Mouse (Mus musculus) midbrain, embryonic 13.5 days (tissue): ENCODE measurements at regions not wholly inside any gene's neighbourhood (a gene's known extent, or its start where the extent isn't known, plus 50 kb on each side); places are given as distances from the start of the nearest gene placed in this dataset.
A peak's percentile ranks its signal among the peaks of the same experiment; 100 is the strongest.

ENCODE experiments used
- ATAC-seq: fragments of 200-750 bp; cut with Nextera tagmentation; 2 replicates; pipeline ENCODE4 v1.8.0; 2017; ENCODE audit warnings: mild to moderate bottlenecking, moderate TSS enrichment, moderate library complexity
- H3K27ac ChIP-seq: fragments of 300-500 bp; sonication (generic); 2 replicates; pipeline ENCODE4 v1.5.1; 2015; ENCODE audit warnings: inconsistent platforms, mild to moderate bottlenecking, moderate library complexity
- H3K27me3 ChIP-seq: fragments of 300-500 bp; sonication (generic); 2 replicates; pipeline ENCODE4 v1.6.1; 2015; ENCODE audit warnings: mild to moderate bottlenecking, inconsistent platforms
- H3K36me3 ChIP-seq: fragments of 300-500 bp; sonication (generic); 2 replicates; pipeline ENCODE4 v1.6.1; 2015; ENCODE audit warnings: mild to moderate bottlenecking, inconsistent platforms
- H3K4me1 ChIP-seq: fragments of 300-500 bp; sonication (generic); replicated peaks from 2 replicates; pipeline ENCODE4 v1.6.1; 2015; ENCODE audit warnings: inconsistent platforms
- H3K4me2 ChIP-seq: fragments of 300-500 bp; sonication (generic); replicated peaks from 2 replicates; pipeline ENCODE4 v1.6.1; 2015; ENCODE audit warnings: moderate library complexity, mild to moderate bottlenecking, inconsistent platforms
- H3K4me3 ChIP-seq: fragments of 300-500 bp; sonication (generic); replicated peaks from 2 replicates; pipeline ENCODE4 v1.5.1; 2015; ENCODE audit warnings: mild to moderate bottlenecking, inconsistent platforms
- H3K9ac ChIP-seq: fragments of 300-500 bp; sonication (generic); replicated peaks from 2 replicates; pipeline ENCODE4 v1.6.1; 2015; ENCODE audit warnings: mild to moderate bottlenecking, inconsistent platforms
- H3K9me3 ChIP-seq: fragments of 300-500 bp; sonication (generic); 2 replicates; pipeline ENCODE4 v1.6.1; 2016; ENCODE audit warnings: mild to moderate bottlenecking, inconsistent platforms
- WGBS: fragments of 180-500 bp; shearing (Covaris S2); methylation state at CpG from one replicate; pipeline ENCODE4 v1.1.7; 2015; 5-methylcytosine and 5-hydroxymethylcytosine counted together

DNA sequence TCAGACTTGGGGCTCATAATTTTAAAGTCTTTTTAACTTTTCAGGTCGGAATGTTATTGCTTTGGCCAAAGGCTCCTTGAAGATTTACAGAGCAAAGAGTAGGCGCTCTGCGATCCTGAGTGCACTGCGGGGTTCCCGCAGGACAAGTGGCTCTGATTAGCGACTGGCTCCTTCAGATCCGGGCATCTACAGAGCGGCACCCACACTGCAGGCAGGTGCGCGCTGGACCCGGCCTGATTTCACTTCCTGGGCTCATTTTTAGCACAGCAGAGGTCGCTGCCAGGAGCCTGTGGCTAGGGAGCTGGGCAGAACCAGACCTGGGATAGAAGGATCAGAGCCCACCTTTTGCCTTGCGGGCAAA, 156.6 kb downstream of the Matn1 start:
- Histone ChIP-seq H3K27me3 (peaks cover 18% of the 10 kb centered on the region; the same call in 1 of the 2 replicates), H3K9me3 (no peaks in the 10 kb centered on the region), H3K4me2 (peak overlapping the region; percentile 41), H3K4me1 (peaks cover 19% of the 10 kb centered on the region), H3K36me3 (no peaks in the 10 kb centered on the region), H3K9ac (peak overlapping the region; percentile 48), H3K4me3 (peak overlapping the region; percentile 14; the same call in 1 of the 2 replicates), H3K27ac (no peak overlapping the region)
- peak; percentile 55; the same call in 1 of the 2 replicates for ATAC-seq
- 10% methylated on average over 13 of the region's 13 CpGs for WGBS

DNA sequence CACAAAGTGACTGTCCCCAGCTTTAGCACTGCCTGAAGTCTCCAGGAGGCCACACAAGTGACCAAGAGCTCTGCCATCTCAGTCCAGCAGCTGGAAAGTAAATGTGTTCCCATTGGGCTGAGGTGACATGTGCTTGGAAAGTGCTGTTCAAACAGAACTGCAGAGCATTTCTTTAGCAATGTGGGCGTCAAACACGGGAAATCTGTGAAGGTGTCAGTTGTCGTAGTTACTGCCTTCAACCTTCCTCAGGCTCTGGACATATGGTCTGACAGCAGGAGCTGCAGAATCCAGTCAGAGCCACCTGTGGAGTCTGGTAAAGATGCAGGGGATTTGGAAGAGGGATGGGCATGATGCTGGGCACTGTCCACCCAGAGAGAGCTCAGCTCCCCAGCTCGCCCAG, 158.0 kb downstream of the Matn1 start:
- H3K27ac ChIP-seq: no peak overlapping the region
- ATAC-seq: no peak
- H3K9me3 ChIP-seq: no peaks in the 10 kb centered on the region
- WGBS: 79% methylated on average over 4 of the region's 4 CpGs
- peaks cover 18% of the 10 kb centered on the region; the same call in 1 of the 2 replicates for H3K27me3 ChIP-seq
- no peak overlapping the region for H3K4me3 ChIP-seq
- no peak overlapping the region for H3K9ac ChIP-seq
- H3K4me2 ChIP-seq: no peak overlapping the region
- H3K36me3 ChIP-seq: no peaks in the 10 kb centered on the region
- H3K4me1 ChIP-seq: peaks cover 13% of the 10 kb centered on the region

DNA sequence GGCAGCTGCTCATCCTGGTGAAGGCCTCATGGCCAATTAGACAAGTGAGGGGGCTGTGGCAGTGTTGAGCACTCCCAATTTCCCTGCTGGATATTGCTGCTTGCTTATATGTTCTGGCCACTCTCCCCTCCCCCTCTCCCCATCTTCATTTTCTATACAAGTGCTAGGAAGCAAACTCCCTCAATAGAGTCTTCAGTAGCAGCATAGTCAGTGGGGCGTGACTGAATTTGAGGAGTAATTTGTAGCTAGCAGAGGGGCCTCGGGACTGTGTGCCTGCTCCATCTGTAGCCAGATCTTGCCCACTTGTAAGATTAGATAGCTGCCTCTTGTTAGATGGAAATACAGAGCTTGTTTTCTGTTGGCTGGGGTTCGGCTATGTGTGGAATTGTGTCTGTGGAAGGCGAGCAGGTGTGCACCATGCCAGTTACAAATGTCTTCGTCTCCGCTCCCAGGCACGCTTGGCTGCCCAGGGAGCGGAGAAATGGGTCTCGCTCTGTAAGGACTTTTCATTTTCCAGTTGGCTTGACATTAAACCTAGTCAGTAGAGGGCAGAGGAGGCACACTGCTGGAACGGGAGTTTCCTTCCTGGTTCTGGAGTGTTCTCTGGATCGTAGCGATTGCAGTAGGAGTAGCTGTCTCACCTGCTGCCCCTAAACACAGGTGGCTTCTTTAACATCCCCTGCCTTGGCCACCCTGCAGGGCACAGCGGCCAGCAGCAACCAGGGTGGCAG, 163.1 kb downstream of the Matn1 start:
- peak; percentile 34; the same call in 1 of the 2 replicates for ATAC-seq
- H3K27me3 ChIP-seq: 0 out of 2 replicates have a peak, but pooled peaks cover 7% of the 10 kb centered on the region
- H3K4me2 ChIP-seq: no peak overlapping the region
- no peak overlapping the region for H3K4me3 ChIP-seq
- H3K36me3 ChIP-seq: no peaks in the 10 kb centered on the region
- no peak overlapping the region for H3K9ac ChIP-seq
- H3K27ac ChIP-seq: peak overlapping the region; percentile 11; the same call in 1 of the 2 replicates
- WGBS: 46% methylated on average over 13 of the region's 13 CpGs
- peaks cover 15% of the 10 kb centered on the region for H3K4me1 ChIP-seq
- H3K9me3 ChIP-seq: no peaks in the 10 kb centered on the region

DNA sequence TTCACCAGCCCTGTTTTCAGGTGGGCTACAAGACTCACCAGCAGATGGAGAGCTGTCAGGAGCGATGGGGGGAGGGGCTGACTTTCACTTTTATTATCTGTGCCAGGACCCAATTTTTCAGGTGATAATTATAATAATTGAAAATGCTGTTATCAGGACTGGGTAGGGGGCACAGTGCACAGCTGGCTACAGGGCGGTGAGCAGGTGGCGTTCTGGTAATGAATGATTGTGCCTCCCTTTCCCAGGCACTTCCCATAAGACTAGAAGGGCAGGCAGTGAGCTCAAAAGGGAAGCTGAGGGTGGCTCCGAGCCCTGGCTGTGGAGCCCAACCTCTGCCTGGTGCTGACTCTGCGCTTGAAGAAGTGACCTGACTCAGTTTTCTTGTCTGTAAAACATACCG, 168.4 kb downstream of the Matn1 start:
- ATAC-seq: no peak
- Histone ChIP-seq H3K27ac (no peak overlapping the region), H3K4me3 (no peak overlapping the region), H3K9me3 (no peaks in the 10 kb centered on the region), H3K9ac (no peak overlapping the region), H3K36me3 (no peaks in the 10 kb centered on the region), H3K4me1 (peaks cover 19% of the 10 kb centered on the region), H3K4me2 (no peak overlapping the region), H3K27me3 (no peaks in the 10 kb centered on the region)
- 66% methylated on average over 6 of the region's 6 CpGs for WGBS

DNA sequence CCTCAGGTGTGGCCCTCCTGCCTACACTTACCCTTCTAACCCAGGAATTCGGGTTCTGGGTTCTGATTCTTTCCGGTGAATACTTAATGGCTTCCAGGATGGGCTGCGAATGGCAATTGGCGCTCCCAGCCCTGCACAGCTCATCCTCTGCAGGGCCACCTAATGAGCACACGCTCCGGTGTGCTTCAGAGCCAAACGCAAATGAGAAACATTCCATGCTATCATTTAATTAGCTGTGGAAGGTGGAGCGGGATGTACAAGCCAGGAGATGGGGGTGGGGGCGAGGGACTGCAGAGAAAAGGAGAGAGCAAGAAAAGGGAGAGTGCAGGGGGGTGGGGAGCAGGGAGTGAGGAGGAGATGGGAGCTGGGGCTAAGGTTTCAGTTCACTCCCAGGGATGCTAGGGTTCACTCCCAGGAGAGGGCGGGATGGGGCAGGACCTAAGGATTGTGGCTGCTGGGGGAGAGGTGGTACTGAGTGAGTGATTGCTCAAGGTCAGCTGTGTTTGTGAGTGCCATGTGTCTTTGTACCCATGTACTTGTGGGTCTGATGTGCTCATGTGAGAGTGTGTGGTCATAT, 169.6 kb downstream of the Matn1 start:
- Histone ChIP-seq H3K9ac (no peak overlapping the region), H3K36me3 (no peaks in the 10 kb centered on the region), H3K27me3 (no peaks in the 10 kb centered on the region), H3K4me2 (no peak overlapping the region), H3K4me3 (no peak overlapping the region), H3K9me3 (no peaks in the 10 kb centered on the region), H3K27ac (no peak overlapping the region), H3K4me1 (peaks cover 17% of the 10 kb centered on the region)
- 38% methylated on average over 10 of the region's 10 CpGs for WGBS
- ATAC-seq: 0 out of 2 replicates have a peak, but pooled peaks have one; percentile 55

DNA sequence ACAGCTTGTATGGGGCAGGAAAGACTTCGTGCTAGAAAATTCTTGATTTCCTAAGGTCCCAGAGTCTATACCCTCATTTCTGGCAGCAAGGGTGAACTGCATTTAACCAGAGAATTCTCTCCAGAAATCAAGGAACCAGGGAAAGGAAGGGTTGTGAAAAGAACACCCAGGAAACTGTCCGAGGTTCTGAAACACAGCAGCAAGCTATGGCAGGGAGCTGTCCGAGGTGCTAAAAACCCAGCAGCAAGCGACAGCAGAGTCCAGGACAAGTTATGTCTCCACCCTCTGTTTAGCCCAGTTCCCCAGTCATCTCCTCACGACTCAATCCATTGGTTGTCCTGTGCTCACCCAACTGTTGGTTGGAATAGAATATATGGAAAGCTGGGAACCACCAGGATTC, 171.1 kb downstream of the Matn1 start:
- Histone ChIP-seq H3K36me3 (no peaks in the 10 kb centered on the region), H3K27ac (no peak overlapping the region), H3K4me2 (no peak overlapping the region), H3K4me3 (no peak overlapping the region), H3K27me3 (no peaks in the 10 kb centered on the region), H3K4me1 (peaks cover 13% of the 10 kb centered on the region), H3K9me3 (no peaks in the 10 kb centered on the region), H3K9ac (no peak overlapping the region)
- ATAC-seq: no peak
- 14% methylated on average over 5 of the region's 5 CpGs for WGBS

DNA sequence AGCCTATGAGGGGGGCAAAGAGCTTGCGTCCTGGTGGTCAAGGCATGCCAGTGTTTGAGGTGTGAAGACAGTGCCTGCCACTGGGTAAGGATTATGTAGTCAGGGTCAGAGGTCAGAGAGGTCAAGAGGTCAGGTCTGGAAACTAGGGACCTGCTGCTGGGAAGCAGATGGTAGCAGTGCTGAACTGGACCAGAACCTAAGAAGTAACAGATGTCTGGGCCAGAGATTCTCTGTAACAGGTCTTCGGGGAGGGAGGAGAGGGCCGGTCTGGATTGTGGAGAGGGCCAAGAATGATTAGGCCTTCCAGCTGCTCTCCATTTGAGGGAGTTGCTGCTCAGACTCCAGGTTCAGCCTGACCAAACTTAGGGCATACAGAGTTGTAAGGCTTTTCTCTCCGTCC, 174.4 kb downstream of the Matn1 start:
- Histone ChIP-seq H3K9me3 (no peaks in the 10 kb centered on the region), H3K27ac (no peak overlapping the region), H3K4me1 (peaks cover 3% of the 10 kb centered on the region; the same call in 1 of the 2 replicates), H3K4me3 (no peak overlapping the region), H3K27me3 (no peaks in the 10 kb centered on the region), H3K36me3 (no peaks in the 10 kb centered on the region), H3K9ac (no peak overlapping the region), H3K4me2 (no peak overlapping the region)
- ATAC-seq: no peak
- WGBS: 73% methylated on average over 4 of the region's 4 CpGs

DNA sequence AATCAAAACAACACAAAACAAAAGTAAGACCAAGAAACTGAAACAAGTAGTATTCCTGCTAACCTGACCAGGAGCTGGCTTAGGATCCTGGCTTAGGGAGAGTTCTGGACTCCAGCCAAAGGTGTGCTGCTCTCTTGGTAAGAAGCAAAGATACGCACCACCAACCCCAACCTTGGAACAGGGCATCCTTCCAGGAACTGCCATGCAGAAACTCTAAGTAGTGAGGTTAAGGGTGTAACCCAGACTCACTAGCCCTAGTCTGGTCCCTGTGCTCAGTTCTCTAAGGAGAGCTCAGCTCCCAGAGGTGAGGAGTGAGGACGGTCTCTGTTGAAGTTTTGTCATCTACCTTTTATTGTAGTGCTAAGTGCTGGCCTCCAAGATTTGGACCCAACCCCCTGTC, 175.4 kb downstream of the Matn1 start:
- H3K9ac ChIP-seq: no peak overlapping the region

DNA sequence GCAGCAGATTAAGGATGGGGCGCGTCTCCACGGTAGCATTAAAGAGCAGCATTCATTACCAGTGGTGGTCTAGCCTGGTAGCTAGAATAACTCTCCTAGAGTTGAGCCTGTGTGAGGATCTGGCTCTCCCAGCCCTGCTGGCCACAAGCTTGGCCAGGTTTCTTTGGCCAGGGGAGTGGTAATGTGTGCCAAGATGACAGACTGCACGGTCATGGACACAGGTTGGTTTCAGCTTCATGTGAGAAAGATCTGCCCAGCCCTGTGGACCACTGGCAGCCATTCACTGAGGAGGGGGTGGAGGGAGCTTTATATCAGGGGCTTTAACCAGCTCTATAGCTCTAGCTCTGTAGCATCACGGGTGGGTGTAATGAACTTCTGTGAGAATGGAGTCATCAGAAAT, 176.5 kb downstream of the Matn1 start:
- Histone ChIP-seq H3K9ac (no peak overlapping the region), H3K36me3 (no peaks in the 10 kb centered on the region), H3K4me3 (no peak overlapping the region), H3K4me1 (peaks cover 5% of the 10 kb centered on the region), H3K27ac (no peak overlapping the region), H3K27me3 (no peaks in the 10 kb centered on the region), H3K9me3 (no peaks in the 10 kb centered on the region), H3K4me2 (no peak overlapping the region)
- no peak for ATAC-seq
- WGBS: 88% methylated on average over 5 of the region's 5 CpGs

More for the DNA sequence above, 175.4 kb downstream of the Matn1 start:
- Histone ChIP-seq H3K4me3 (no peak overlapping the region), H3K27ac (no peak overlapping the region), H3K4me1 (no peaks in the 10 kb centered on the region), H3K4me2 (no peak overlapping the region), H3K36me3 (no peaks in the 10 kb centered on the region), H3K27me3 (no peaks in the 10 kb centered on the region), H3K9me3 (no peaks in the 10 kb centered on the region)
- WGBS: 92% methylated on average over 2 of the region's 2 CpGs
- no peak for ATAC-seq

DNA sequence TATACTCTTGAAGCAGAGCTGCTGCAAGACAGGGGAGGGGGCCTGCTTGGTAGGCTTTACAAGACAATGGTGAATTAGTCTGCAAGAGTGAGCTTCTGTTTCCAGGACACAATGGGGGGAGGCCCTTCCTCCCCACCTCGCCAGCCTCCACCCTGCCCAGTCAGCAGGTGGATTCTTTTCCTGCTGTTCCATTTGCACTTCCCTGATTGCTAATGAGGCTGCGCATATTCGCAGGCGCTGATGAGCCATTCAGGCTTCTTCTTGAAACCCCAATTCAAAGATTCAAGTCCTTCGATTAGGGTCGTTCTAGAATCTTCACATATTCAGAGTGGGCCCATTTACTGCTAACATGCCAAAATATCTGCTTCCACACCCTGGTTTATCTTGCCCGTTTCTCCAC, 181.8 kb downstream of the Matn1 start:
- Histone ChIP-seq H3K4me2 (no peak overlapping the region), H3K4me3 (no peak overlapping the region), H3K27ac (no peak overlapping the region), H3K9ac (no peak overlapping the region), H3K9me3 (no peaks in the 10 kb centered on the region), H3K27me3 (no peaks in the 10 kb centered on the region), H3K36me3 (no peaks in the 10 kb centered on the region), H3K4me1 (peaks cover 20% of the 10 kb centered on the region)
- WGBS: 34% methylated on average over 7 of the region's 7 CpGs
- ATAC-seq: no peak

DNA sequence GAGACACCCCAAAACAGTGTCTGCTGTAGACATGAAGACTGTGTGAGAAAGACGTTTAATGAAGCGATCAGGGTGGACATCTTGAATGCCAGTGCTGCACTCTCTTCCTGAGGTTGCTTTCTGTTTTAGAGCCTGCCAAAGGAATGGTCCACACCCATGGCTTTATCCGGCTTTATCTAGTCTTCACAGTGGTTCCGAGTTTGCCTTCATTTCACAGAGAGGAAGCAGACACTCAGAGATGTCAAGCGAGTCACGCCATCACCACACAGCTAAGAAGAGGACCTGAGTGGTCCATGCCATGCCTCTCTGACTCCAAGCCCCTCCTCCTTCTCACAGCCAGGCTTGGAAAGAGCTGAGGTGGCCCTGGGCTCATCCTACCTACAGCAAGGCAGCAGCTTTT, 182.7 kb downstream of the Matn1 start:
- Histone ChIP-seq H3K27ac (no peak overlapping the region), H3K27me3 (no peaks in the 10 kb centered on the region), H3K4me1 (peaks cover 20% of the 10 kb centered on the region), H3K36me3 (no peaks in the 10 kb centered on the region), H3K9me3 (no peaks in the 10 kb centered on the region), H3K9ac (no peak overlapping the region), H3K4me3 (no peak overlapping the region), H3K4me2 (no peak overlapping the region)
- no peak for ATAC-seq
- WGBS: 88% methylated on average over 6 of the region's 6 CpGs

DNA sequence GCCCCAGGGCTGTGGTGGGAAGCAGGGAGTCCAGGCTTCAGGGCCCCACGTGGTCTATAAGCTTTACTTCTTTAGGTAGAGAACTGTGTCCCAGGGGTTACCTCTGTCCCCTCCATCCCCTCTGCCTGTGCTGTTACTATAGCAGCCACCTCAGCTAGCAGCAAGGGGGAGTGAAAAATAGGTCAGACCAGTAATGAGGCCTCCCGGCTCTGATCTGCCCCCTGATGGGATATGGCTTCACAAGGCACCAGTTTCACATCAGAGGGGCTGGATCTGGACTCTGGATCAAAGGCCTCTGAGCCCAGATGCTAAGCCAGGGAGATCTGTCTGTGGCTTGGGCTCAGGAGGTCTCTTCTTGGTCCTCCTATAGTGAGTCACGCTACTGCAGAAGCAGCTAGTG, 184.5 kb downstream of the Matn1 start:
- Histone ChIP-seq H3K4me2 (no peak overlapping the region), H3K9ac (no peak overlapping the region), H3K4me1 (peaks cover 20% of the 10 kb centered on the region), H3K4me3 (no peak overlapping the region), H3K36me3 (no peaks in the 10 kb centered on the region), H3K27ac (0 out of 2 replicates have a peak overlapping the region, but pooled peaks have one; percentile 35), H3K9me3 (no peaks in the 10 kb centered on the region), H3K27me3 (no peaks in the 10 kb centered on the region)
- WGBS: 27% methylated on average over 3 of the region's 3 CpGs
- no peak for ATAC-seq
